Mouse (Mus musculus) forebrain, embryonic 11.5 days (tissue): ENCODE measurements around the gene Cadps2. TPM values are rescaled to one million over a fixed set of nuclear protein-coding genes. Genes with fewer than 3 reads are reported as not detected.

Experiments
- ATAC-seq: fragments of 200-750 bp; cut with Nextera tagmentation; replicated peaks from 2 replicates; pipeline ENCODE4 v1.8.0; 2017; ENCODE audit warnings: moderate TSS enrichment; ENCODE audit not compliant: low FRiP score
- DNase-seq: peaks from one replicate; pipeline ENCODE4 v3.0.0-alpha.2; 2017; ENCODE audit warnings: low spot score
- H3K27ac ChIP-seq: fragments of 300-500 bp; sonication (generic); 2 replicates; pipeline ENCODE4 v1.5.1; 2014; ENCODE audit warnings: low read depth, low read length
- H3K27me3 ChIP-seq: fragments of 300-500 bp; sonication (generic); 2 replicates; pipeline ENCODE4 v1.6.1; 2014; ENCODE audit warnings: mild to moderate bottlenecking, low read length, mixed read lengths; ENCODE audit not compliant: control insufficient read depth, insufficient read depth
- H3K36me3 ChIP-seq: fragments of 300-500 bp; sonication (generic); 2 replicates; pipeline ENCODE4 v1.6.1; 2014; ENCODE audit warnings: mild to moderate bottlenecking, low read length, moderate library complexity, mixed read lengths; ENCODE audit not compliant: control insufficient read depth, insufficient read depth
- H3K4me1 ChIP-seq: fragments of 300-500 bp; sonication (generic); replicated peaks from 2 replicates; pipeline ENCODE4 v1.6.1; 2014; ENCODE audit warnings: low read length, mixed read lengths; ENCODE audit not compliant: control insufficient read depth, insufficient read depth
- H3K4me2 ChIP-seq: fragments of 300-500 bp; sonication (generic); 2 replicates; pipeline ENCODE4 v1.6.1; 2014; ENCODE audit warnings: low read depth, mild to moderate bottlenecking, low read length, moderate library complexity, mixed read lengths; ENCODE audit not compliant: severe bottlenecking
- H3K4me3 ChIP-seq: fragments of 300-500 bp; sonication (generic); 2 replicates; pipeline ENCODE4 v1.5.1; 2014; ENCODE audit warnings: low read depth, low read length
- H3K9ac ChIP-seq: fragments of 300-500 bp; sonication (generic); 2 replicates; pipeline ENCODE4 v1.6.1; 2014; ENCODE audit warnings: low read length
- H3K9me3 ChIP-seq: fragments of 300-500 bp; sonication (generic); 2 replicates; pipeline ENCODE4 v1.6.1; 2016; ENCODE audit warnings: low read length, mixed read lengths; ENCODE audit not compliant: control insufficient read depth
- WGBS: fragments of 180-500 bp; shearing (Covaris S2); extraction: QIAGEN DNeasy Blood & Tissue Kit; methylation state at CpG from one replicate; pipeline ENCODE4 v1.1.7; 2014; 5-methylcytosine and 5-hydroxymethylcytosine counted together
- polyA plus RNA-seq: library from polyadenylated mRNA; unstranded; fragments of >200 nt; fragmentation: Nextera tagmentation; extraction: Ambion mirVana; gene quantifications from 2 replicates; pipeline ENCODE4 v1.2.1, GENCODE M21; 2014

Cadps2 gene
- polyA plus RNA-seq, 1 experiment from 2014 or later, result 3.8 TPM

DNA sequence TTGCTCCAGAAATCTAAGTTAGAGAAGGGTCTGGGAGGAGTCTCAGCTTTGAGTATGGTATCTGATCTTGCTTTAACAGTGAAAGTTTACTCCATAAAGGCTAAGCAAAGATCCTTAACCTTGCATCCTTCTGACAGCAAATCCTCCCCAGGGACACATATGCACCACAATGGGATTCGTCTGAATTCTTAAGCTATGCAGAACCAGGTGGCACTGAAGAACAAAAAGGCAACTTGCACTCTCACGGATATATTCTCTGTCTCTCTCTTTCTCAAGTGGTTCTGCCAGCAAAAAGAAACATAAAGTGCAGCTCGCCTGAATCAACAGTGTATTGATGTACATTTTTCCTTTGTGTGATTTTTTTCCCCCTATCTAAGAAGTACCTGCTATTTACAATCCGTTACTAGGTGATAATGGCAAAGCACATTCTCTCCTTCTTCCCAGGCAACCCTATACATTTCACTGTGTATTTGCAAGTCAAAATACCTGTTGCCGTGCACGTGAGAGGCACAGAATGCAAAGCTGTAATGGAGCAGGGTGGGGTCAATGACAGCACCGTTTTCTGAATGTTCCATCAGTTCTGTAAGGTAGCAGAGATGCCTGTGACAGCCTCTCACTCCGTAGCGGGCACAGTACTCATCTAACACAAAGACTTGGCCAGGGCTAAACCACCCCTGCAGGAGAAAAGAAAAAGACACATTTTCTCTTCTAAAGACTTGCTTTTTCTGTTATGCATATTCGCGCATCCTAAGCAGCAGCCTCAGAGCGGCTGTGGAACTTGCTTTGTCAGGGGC is 428.8 kb downstream of the Cadps2 start:
- WGBS, result 6% methylated on average over 12 of the region's 12 CpGs
- Histone ChIP-seq H3K27ac (no peak overlapping the region), H3K9me3 (no peaks in the 10 kb centered on the region), H3K36me3 (no peaks in the 10 kb centered on the region), H3K4me3 (no peak overlapping the region), H3K27me3 (no peaks in the 10 kb centered on the region; the same call in 1 of the 2 replicates), H3K9ac (no peak overlapping the region), H3K4me1 (no peaks in the 10 kb centered on the region; the same call in 1 of the 2 replicates), H3K4me2 (peak overlapping the region; percentile 22)
- ATAC-seq, result no peak
- DNase-seq, result no peak

DNA sequence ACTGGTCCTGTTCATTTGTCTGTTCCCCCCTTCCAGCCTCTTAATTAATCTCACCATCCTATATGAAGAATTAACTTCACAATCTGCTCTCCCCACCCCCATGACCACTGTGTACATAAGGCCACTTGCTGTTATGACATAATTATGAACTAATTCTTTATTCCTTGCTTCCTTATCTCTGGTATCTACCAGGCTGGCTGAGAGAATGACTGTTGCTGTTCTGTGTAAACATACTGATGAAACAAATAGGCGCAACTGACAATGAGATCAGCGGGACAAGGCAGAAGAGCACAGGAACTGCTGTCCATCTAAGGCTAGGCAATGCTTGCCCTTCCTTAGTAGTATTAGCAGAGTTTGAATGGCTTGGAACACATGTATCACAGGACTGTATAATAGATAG is 445.1 kb downstream of the Cadps2 start:
- H3K9ac ChIP-seq, result no peak overlapping the region
- no peak overlapping the region for H3K4me2 ChIP-seq
- H3K9me3 ChIP-seq, result no peaks in the 10 kb centered on the region
- ATAC-seq (no peak), DNase-seq (no peak)
- 96% methylated on average over 2 of the region's 2 CpGs for WGBS
- no peaks in the 10 kb centered on the region for H3K4me1 ChIP-seq
- H3K27me3 ChIP-seq, result no peaks in the 10 kb centered on the region
- H3K27ac ChIP-seq, result no peak overlapping the region
- H3K4me3 ChIP-seq, result no peak overlapping the region
- H3K36me3 ChIP-seq, result no peaks in the 10 kb centered on the region

DNA sequence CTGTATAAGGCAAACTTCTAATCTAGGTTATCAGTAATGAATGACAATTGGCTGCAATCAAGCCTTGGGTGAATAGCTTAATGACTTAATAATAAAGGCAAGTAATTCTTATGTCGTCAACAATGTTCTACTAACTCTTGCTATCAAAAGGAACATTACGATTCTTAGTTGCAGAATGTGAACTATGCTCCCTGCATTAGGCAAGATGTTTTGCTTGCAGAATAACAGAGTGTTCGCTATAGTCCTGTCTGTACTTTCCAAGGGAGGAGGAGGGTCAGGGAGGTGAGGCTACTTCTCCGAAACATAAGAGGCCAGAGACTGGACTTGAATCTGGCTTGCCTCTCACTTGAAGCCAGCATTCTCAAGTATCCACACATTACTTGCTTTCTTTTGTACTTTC is 446.5 kb downstream of the Cadps2 start:
- no peak overlapping the region for H3K4me2 ChIP-seq
- 0 out of 2 replicates have a peak, but pooled peaks cover 2% of the 10 kb centered on the region for H3K4me1 ChIP-seq
- no peaks in the 10 kb centered on the region for H3K36me3 ChIP-seq
- no peak overlapping the region for H3K9ac ChIP-seq
- H3K27me3 ChIP-seq, result peaks cover 3% of the 10 kb centered on the region; the same call in 1 of the 2 replicates
- no peaks in the 10 kb centered on the region for H3K9me3 ChIP-seq
- H3K4me3 ChIP-seq, result no peak overlapping the region
- no peak for DNase-seq
- no peak for ATAC-seq
- 87% methylated on average over 4 of the region's 4 CpGs for WGBS
- H3K27ac ChIP-seq, result no peak overlapping the region

DNA sequence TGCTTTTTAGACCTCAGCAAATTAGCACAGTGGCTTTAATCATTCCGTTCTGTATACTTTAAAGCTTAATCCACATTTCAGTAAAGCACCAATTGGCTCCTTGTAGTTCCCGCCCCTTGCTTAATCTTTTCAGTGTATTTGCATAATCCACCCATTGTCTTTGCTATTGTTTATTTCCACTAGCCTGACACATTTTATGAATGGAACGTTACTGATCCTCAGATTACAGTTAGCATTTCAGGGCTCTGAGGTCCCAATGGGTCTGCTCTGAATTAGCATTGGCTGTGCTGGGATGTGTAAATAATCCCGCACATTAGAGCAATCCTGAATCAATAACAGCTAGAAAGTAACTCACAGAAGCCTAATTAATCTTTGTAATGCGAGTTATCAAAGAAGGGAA is 452.5 kb downstream of the Cadps2 start:
- no peaks in the 10 kb centered on the region for H3K36me3 ChIP-seq
- ATAC-seq (peak; percentile 62), DNase-seq (no peak)
- no peaks in the 10 kb centered on the region for H3K9me3 ChIP-seq
- no peak overlapping the region for H3K27ac ChIP-seq
- peaks cover 5% of the 10 kb centered on the region; the same call in 1 of the 2 replicates for H3K4me1 ChIP-seq
- H3K9ac ChIP-seq, result no peak overlapping the region
- peaks cover 3% of the 10 kb centered on the region; the same call in 1 of the 2 replicates for H3K27me3 ChIP-seq
- no peak overlapping the region for H3K4me2 ChIP-seq
- no peak overlapping the region for H3K4me3 ChIP-seq
- 9% methylated on average over 5 of the region's 5 CpGs for WGBS

DNA sequence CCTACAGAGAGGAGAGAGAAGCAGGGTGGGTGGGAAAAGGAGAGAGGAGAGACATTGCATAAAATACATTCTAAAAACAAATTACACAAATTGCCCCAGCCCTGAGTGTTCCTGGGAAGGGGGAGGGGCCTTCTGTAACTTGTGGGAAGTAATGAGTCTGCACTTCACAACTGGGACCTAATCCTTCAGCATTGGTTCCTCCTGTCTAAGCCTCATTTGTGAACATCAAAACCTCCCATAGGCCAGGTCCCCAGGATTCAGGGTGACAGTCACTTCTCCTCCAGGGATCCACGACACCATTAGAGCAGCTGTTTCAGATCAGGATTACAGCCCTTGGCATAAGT is 456.2 kb downstream of the Cadps2 start:
- H3K36me3 ChIP-seq, result no peaks in the 10 kb centered on the region
- peaks cover 1% of the 10 kb centered on the region; the same call in 1 of the 2 replicates for H3K27me3 ChIP-seq
- WGBS, result 3% methylated on average over 1 of the region's 1 CpGs
- no peak for DNase-seq
- ATAC-seq, result peak; percentile 87
- peak overlapping the region; percentile 63 for H3K27ac ChIP-seq
- no peaks in the 10 kb centered on the region for H3K9me3 ChIP-seq
- H3K9ac ChIP-seq, result no peak overlapping the region
- H3K4me2 ChIP-seq, result peak overlapping the region; percentile 36; the same call in 1 of the 2 replicates
- H3K4me3 ChIP-seq, result no peak overlapping the region
- peaks cover 7% of the 10 kb centered on the region; the same call in 1 of the 2 replicates for H3K4me1 ChIP-seq

DNA sequence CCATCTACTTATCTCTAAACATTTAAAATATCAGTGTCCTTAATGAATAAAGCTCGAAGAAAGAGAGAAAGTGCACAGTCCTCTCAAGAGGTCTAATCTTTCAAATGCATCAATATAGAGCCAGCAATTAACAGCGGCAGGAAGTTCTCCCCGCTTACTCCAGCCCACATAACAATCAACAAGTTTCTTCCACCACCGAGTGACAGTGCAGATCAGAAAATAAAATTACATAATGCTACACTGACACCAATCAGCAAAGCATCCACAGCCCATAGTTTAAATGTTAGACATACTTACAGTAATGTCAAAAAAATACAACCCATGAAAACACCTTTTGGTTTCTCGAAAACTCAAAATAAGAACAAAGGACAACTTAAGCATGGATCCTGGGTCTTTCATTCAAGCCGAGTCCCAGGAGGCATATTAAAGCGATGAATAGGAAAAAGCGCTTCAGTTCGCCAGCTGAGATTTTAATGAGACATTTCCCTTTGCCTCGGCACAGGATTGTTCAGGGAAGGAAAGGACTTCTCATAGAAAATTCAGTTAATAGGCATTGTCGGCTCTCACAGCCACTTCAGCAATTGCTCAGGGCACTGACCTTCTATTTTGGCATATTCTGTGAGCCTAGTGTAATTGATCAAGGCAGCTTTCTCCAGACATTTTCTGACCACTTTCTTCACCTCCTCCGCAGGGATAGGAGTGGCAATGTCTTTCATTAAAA is 456.8 kb downstream of the Cadps2 start:
- ATAC-seq, result peak; percentile 86
- no peaks in the 10 kb centered on the region for H3K9me3 ChIP-seq
- no peak overlapping the region for H3K9ac ChIP-seq
- H3K4me3 ChIP-seq, result no peak overlapping the region
- peak overlapping the region; percentile 36; the same call in 1 of the 2 replicates for H3K4me2 ChIP-seq
- peak overlapping the region; percentile 63 for H3K27ac ChIP-seq
- no peaks in the 10 kb centered on the region for H3K36me3 ChIP-seq
- peaks cover 7% of the 10 kb centered on the region; the same call in 1 of the 2 replicates for H3K4me1 ChIP-seq
- 2% methylated on average over 12 of the region's 12 CpGs for WGBS
- H3K27me3 ChIP-seq, result no peaks in the 10 kb centered on the region
- peak; percentile 77 for DNase-seq

DNA sequence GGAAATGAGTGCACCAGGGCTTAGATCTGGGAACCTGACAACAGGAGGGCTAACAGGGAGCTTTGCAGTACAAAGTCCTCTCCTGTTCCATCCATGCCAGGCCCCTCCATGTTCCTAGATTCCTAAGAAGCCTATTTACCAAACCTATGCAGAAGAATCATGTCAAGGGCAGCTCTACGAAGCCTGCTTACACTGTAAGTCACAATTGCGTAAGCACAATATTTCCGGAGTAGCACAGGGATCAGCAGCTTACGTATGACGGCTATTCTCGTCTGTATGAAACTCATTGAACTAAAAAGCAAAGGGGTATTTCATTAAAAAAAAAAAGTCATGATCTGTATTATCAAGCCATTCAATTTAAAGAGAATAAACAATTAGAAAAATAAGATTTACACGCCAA is 462.9 kb downstream of the Cadps2 start:
- peaks cover 2% of the 10 kb centered on the region; the same call in 1 of the 2 replicates for H3K4me1 ChIP-seq
- DNase-seq (no peak), ATAC-seq (no peak)
- H3K36me3 ChIP-seq, result no peaks in the 10 kb centered on the region
- no peak overlapping the region for H3K27ac ChIP-seq
- no peak overlapping the region for H3K9ac ChIP-seq
- no peak overlapping the region for H3K4me2 ChIP-seq
- H3K9me3 ChIP-seq, result no peaks in the 10 kb centered on the region
- WGBS, result 92% methylated on average over 7 of the region's 7 CpGs
- no peaks in the 10 kb centered on the region for H3K27me3 ChIP-seq
- H3K4me3 ChIP-seq, result no peak overlapping the region

DNA sequence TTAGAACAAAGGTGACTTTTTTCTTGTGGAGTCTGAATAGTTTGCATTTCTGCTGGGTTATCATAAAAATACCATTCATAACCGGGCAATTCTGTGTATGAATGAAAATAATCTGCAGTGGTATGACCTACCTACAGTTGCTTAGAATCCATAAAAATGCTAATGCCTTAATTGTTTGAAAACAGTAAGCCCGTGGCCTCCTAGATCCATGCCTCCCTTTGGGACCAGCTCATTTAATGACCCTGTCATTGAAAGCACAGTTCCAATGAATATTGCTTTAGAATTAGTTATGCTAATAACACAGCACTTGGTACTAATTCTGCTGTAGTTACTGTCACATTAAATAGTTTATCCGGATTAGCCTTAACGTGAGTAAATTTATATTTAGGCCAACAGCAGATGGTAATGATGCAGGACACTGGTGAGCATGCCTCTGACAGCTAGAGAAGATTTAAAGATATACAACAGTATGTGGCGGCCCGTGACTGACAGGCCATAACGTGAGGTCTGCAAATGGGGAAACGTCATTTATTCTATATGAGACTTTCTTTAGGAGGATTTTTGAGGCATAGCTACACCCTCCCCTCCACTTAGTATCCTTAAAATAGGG is 477.3 kb downstream of the Cadps2 start:
- ATAC-seq, result no peak
- Histone ChIP-seq H3K4me2 (no peak overlapping the region), H3K4me1 (peaks cover 5% of the 10 kb centered on the region; the same call in 1 of the 2 replicates), H3K9me3 (no peaks in the 10 kb centered on the region), H3K4me3 (no peak overlapping the region), H3K27me3 (no peaks in the 10 kb centered on the region), H3K27ac (no peak overlapping the region), H3K36me3 (no peaks in the 10 kb centered on the region), H3K9ac (no peak overlapping the region)
- WGBS, result 57% methylated on average over 8 of the region's 8 CpGs
- no peak for DNase-seq
